Mouse (Mus musculus) splenic B cell, adult 2 months (primary cell): ENCODE data around the gene Slc1a3.
"Not testable (repeated sequence)": the region's sequence is repeated elsewhere in the genome, so short reads cannot be mapped to it uniquely, and the experiment has no call there.

ENCODE experiments used
- DNase-seq: peaks from one replicate; pipeline ENCODE4 v3.0.0-alpha.2; 2011; ENCODE audit warnings: low read depth, low spot score
- H3K27me3 ChIP-seq: 2 replicates; pipeline ENCODE4 v1.6.1; 2012; ENCODE audit warnings: mild to moderate bottlenecking, low read length, moderate library complexity, mixed read lengths; ENCODE audit not compliant: control insufficient read depth, poor library complexity, insufficient read depth, severe bottlenecking
- H3K36me3 ChIP-seq: 2 replicates; pipeline ENCODE4 v1.6.1; 2012; ENCODE audit warnings: mild to moderate bottlenecking, low read length, moderate library complexity, mixed read lengths; ENCODE audit not compliant: control insufficient read depth, poor library complexity, insufficient read depth, severe bottlenecking

Gene Slc1a3

DNA sequence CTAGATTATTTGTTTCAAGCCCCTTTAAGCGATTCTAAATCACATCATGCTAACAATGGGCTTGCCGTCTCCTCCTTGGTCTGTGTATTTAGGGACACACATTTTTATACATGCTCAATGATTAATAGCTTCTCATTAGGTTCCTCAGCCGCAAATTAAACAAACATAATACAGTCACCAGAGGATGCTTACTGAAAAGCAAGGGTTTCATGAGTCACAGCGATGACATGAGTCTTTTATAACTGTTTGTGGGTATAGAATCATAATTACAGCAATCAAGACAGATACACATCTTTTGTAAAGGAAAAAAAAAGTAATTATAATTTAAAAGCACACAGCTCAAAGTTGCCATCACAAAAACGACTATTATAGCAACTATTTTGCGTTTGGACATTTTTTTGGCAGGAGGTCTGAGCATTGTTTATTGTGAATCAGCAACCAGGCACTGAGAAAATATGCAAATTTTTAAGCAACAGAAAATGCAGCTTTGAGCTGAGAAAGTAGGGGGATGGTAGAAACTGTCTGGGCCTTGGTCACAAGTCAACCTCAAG is 6.5 kb upstream of the Slc1a3 start:
- no peak for DNase-seq
- no peaks in the 10 kb centered on the region for H3K36me3 ChIP-seq

DNA sequence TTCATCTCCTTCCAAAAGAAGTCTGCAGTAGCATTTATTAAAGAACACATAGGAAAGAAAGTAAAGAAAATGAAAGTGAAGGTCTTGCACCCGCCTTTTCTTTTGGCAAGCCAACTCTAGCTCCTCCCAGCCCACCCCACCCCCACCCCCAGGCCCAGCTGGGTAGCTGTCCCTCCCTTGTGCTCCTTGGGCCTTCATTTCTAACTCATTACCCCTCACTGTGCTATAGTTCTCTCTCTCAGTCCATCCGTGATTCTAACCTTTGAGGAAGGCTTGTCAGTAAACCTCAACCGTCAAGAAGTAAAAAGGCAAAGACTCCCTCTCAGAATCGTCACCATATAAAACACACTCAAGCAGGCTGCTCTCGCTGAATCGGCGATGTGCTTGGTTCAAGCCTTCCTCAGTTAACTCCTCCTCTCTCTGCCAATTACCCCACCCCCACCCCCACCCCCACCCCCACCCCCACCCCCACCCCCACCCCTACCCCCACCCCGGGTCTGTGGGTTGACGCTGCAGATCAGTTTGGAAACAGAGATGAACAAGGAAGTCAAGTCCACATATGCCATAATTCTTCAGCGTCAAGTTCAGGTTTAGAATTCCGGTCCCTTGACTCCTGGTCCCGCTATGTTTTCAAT is 5.9 kb upstream of the Slc1a3 start:
- no peak for DNase-seq

More for the DNA sequence above, 6.5 kb upstream of the Slc1a3 start:
- no peaks in the 10 kb centered on the region for H3K27me3 ChIP-seq

DNA sequence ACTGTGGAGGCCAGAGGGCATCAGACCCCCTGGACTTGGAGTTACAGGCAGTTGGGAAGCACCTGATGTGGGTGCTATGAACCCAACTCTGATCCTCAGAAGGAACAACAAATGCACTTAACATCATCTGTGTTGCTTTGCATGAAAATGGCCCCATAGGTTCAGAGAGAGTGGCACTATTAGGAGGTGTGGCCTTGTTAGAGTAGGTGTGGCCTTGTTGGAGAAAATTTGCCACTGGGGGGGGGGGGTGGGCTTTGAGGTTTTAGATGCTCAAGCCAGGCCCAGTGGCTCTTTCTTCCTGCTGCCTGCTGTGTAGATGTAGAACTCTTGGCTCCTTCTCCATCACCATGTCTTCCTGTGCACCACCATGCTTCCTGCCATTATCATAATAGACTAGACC is 5.1 kb upstream of the Slc1a3 start:
- no peaks in the 10 kb centered on the region for H3K27me3 ChIP-seq
- H3K36me3 ChIP-seq: no peaks in the 10 kb centered on the region
- no peak for DNase-seq

More for the DNA sequence above, 5.9 kb upstream of the Slc1a3 start:
- no peaks in the 10 kb centered on the region for H3K36me3 ChIP-seq
- no peaks in the 10 kb centered on the region for H3K27me3 ChIP-seq

DNA sequence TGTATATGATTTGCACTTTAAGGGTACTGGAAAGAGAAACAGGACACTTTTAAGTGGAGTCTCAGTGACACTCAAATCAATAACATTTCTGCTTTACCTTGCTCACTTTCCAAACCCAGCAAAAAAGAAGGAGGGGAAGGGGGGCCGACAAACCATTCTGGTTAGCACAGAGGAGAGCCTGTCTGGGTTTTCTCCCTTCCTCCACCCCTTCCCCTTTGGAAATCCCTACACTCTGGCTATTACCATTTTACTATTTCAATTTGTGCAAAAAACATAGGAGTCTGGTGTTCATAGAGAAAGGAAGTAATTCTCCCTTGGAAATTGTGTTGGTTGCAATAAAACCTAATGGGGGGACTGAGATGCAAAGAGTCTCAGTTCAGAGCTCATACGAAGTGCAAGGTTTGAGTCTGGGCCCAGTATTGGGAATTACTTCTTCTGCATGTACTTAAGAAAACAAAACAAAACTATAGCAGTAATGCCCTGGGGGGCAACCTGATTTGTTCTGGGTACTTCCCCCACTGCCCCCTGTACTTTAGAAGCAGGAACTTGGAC is 1.9 kb upstream of the Slc1a3 start:
- DNase-seq: no peak
- no peaks in the 10 kb centered on the region for H3K36me3 ChIP-seq

DNA sequence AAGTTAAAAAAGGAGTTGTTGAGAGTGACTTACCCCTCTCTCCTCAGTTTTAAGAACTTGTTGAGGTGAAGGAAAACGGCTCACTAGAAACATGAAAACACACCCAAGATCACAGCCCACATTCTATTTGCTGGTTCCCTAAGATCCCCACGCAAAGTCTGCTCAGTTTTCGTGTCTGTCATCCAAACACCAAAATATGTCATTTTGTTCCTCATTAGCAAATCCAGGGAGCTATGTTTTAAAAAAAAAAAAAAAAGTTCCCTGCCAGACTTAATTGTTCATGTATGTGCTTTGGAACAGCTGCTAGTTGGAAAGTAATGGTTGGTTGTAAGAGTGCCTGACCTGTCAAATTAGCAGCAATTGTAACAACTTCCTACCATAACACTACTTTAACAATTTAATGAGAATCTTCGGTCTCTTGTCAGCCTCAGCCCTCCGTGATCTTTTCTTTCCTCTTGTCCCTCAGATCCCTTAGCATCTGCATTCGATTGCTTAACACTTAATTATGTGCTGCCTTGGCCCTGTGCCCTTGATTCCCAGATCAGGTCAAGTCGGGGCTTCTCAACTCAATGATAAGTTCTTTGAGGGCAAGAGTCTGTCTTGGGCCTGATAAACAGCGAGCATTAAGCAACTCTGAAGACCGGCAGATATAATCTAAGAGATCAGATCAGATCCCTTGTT is 1.2 kb upstream of the Slc1a3 start:
- peaks cover 2% of the 10 kb centered on the region; the same call in 1 of the 2 replicates for H3K27me3 ChIP-seq
- DNase-seq: no peak
- no peaks in the 10 kb centered on the region for H3K36me3 ChIP-seq

More for the DNA sequence above, 1.9 kb upstream of the Slc1a3 start:
- H3K27me3 ChIP-seq: peaks cover 2% of the 10 kb centered on the region; the same call in 1 of the 2 replicates

DNA sequence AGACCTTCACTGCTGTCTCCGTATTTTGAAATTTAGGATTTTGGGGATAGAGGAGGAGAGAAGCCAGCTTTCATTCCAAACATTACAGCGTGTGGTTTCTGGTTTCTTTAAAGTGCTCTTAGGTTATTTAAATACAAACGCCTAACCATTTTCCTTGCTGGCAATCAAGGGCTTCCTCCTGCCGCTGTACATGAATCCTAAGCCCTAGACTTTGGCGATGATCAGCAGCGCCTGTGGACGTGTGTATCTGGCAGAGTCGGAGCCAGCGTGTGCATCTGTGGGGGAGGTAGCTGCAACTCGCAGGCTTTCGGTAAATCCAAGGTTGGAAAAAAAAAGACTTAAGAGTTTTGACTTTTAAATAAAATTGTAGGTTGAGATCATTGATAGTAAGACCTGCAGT is 986 bp downstream of the Slc1a3 start:
- no peak for DNase-seq
- Histone ChIP-seq H3K36me3 (no peaks in the 10 kb centered on the region), H3K27me3 (peaks cover 2% of the 10 kb centered on the region; the same call in 1 of the 2 replicates)

- H3K36me3 ChIP-seq: no peaks in the 10 kb centered on the region
- DNase-seq: no peak
Observed at GRCm38 (mm10) chr15:8706613-8707012, 4.0 kb downstream of the Slc1a3 start.

GRCm38 (mm10) chr15:8706178-8706577 is 4.4 kb downstream of the Slc1a3 start:
- peaks cover 2% of the 10 kb centered on the region; the same call in 1 of the 2 replicates for H3K27me3 ChIP-seq
- H3K36me3 ChIP-seq: no peaks in the 10 kb centered on the region
- DNase-seq: no peak

More at GRCm38 (mm10) chr15:8706613-8707012, 4.0 kb downstream of the Slc1a3 start:
- H3K27me3 ChIP-seq: peaks cover 2% of the 10 kb centered on the region; the same call in 1 of the 2 replicates

- not testable (repeated sequence) for H3K36me3 ChIP-seq, H3K27me3 ChIP-seq, DNase-seq
Observed at GRCm38 (mm10) chr15:8705560-8705959, 5.0 kb downstream of the Slc1a3 start.

DNA sequence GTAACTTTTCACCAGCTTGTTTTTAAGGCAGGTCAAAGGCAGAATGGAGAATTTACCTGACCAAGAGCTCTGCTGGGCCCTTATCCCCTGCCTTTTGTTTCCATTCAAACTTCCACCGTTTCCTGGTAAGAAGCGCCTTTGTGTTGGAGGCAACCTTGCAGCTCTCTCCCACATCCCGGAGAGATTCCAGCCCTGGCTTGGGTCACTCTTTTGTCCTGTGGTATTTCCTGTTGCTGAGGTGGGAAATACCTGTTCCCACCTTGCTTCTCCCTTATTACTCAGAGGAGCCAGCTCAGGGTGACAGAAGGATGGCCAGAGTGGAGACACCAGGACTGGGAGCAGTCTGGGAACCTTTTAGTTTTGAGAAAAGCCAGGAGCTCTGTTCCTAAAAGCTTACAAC is 12.6 kb downstream of the Slc1a3 start:
- H3K36me3 ChIP-seq: no peaks in the 10 kb centered on the region
- no peak for DNase-seq
- H3K27me3 ChIP-seq: no peaks in the 10 kb centered on the region

DNA sequence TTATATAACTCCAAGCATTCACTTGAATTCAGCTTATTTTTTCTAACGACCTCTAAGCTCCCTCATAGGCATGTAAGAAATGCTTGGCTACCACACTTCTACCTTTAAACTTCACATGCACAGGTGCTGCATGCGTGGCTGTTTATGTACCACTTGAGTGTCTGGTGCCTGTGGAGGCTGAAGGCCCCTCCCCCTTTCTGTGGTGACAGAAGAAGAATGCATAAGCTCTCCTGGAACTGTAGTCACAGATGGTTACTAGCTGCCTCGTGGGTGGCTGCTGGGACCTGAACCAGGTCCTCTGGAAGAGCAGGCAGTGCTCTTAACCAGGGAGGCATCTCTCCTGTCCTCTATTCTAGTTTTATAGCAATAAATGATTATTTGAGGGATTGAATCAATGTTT is 13.1 kb downstream of the Slc1a3 start:
- Histone ChIP-seq H3K27me3 (no peaks in the 10 kb centered on the region), H3K36me3 (no peaks in the 10 kb centered on the region)
- DNase-seq: no peak

- not testable (repeated sequence) for H3K27me3 ChIP-seq, H3K36me3 ChIP-seq, DNase-seq
Observed at GRCm38 (mm10) chr15:8690141-8690540, 20.4 kb downstream of the Slc1a3 start.

GRCm38 (mm10) chr15:8686846-8687245 is 23.7 kb downstream of the Slc1a3 start:
- Histone ChIP-seq H3K36me3 (no peaks in the 10 kb centered on the region), H3K27me3 (no peaks in the 10 kb centered on the region)
- no peak for DNase-seq

GRCm38 (mm10) chr15:8685506-8685905 is 25.1 kb downstream of the Slc1a3 start:
- no peaks in the 10 kb centered on the region for H3K36me3 ChIP-seq
- no peaks in the 10 kb centered on the region for H3K27me3 ChIP-seq
- DNase-seq: no peak

DNA sequence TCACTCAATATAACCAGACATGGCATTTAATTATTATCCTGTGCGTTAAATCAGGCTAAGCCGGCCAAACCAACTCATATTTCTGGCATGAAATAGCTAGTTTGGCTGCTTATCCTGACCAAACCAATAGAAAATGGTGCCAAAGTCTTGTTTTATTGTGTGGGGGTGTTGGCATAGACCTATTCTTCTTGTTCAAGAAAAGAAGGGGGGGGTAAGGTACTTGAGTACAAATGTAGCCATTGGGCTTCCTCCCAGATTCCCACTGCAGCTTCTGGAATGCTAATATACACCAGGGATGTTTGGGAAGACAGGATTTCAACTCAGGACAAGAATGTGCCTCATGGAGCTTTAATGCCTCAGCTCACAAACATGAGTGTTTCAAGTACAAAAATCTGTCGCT is 26.3 kb downstream of the Slc1a3 start:
- no peak for DNase-seq
- no peaks in the 10 kb centered on the region for H3K27me3 ChIP-seq
- no peaks in the 10 kb centered on the region for H3K36me3 ChIP-seq
